Mouse (Mus musculus) testis, postnatal 10 days (tissue): ENCODE results near the gene Papss2.

Experiments used
- DNase-seq: peaks from one replicate; pipeline ENCODE4 v3.0.0; 2021; ENCODE audit warnings: low spot score

Gene Papss2

GRCm38 (mm10) chr19:32710288-32710687, 114.7 kb downstream of the Papss2 start:
- no peak for DNase-seq

GRCm38 (mm10) chr19:32711761-32712541, 116.4 kb downstream of the Papss2 start:
- DNase-seq = peak; percentile 96

GRCm38 (mm10) chr19:32712588-32713042, 117.0 kb downstream of the Papss2 start:
- peak; percentile 79 for DNase-seq

- no peak for DNase-seq
Measured at GRCm38 (mm10) chr19:32713471-32713870, 117.9 kb downstream of the Papss2 start.

GRCm38 (mm10) chr19:32715201-32715600, 119.6 kb downstream of the Papss2 start:
- DNase-seq = peak; percentile 80

- no peak for DNase-seq
Measured at GRCm38 (mm10) chr19:32715681-32716080, 120.1 kb downstream of the Papss2 start.
